Mouse (Mus musculus) frontal cortex, postnatal 10 days (tissue): ENCODE results near the gene Tacc2.
A peak's percentile ranks its signal among the peaks of the same experiment; 100 is the strongest.
"Not testable (repeated sequence)": the region's sequence is repeated elsewhere in the genome, so short reads cannot be mapped to it uniquely, and the experiment has no call there.

Source experiments
- DNase-seq, 2 experiments: peaks; one replicate each; pipeline ENCODE4 v3.0.0; 2022; ENCODE audit warnings: low spot score in 2 of 2, mixed read lengths in 1 of 2

Gene Tacc2

DNA sequence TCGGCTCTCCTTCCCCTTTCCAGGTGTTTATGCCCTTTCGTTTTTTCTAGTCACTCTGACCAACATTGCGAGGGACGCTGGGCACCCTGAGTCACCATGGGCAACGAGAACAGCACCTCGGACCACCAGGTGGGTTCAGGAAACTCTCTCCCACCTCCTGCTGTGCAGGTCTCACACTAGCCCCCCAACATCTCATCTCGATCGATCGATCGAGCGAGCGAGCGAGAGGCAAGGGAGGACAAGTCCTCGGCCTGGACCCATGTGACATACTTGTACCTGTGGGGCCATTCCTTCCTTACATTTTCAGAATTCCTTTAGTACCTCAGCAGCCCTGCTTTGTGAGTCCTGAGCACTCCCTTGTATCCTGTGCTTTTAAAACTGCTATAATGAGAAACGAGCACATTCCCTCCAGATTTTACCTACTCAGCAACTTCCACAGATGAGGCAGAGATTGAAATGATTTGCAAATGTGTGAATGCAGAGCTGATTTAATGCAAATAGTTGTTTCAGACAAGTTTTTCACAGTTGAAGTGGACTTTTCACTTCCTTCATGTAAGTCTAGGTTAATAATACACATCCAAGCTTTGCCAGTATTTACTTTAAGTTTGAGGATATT lies at the start of gene Tacc2:
TSS of gene Tacc2 (plus strand) at position 51 of the 616 bp plus-strand sequence.
- DNase-seq: no peak

DNA sequence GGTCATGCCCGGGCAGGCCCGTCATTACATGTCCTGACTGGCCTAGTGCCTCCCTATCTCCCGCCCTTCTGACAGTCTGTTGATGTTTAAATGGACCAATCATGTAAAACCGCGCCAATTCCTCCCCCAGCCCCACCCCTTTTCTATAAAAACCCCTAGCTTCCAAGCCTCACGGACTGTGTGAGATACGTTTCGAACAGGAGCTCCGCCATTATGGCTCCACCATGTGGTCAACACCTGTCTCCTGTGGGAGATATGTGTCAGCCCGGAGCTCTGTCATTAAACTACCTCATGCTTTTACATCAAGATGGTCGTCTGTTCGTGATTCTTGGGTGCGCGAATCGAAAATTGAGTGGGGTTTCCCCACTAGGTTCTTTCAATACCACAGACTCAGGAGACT lies 46.1 kb upstream of the Tacc2 start:
- not testable (repeated sequence) for DNase-seq

- peak; percentile 59 to 80 for DNase-seq
Observed at GRCm38 (mm10) chr7:130533316-130534260, 43.6 kb upstream of the Tacc2 start.

DNA sequence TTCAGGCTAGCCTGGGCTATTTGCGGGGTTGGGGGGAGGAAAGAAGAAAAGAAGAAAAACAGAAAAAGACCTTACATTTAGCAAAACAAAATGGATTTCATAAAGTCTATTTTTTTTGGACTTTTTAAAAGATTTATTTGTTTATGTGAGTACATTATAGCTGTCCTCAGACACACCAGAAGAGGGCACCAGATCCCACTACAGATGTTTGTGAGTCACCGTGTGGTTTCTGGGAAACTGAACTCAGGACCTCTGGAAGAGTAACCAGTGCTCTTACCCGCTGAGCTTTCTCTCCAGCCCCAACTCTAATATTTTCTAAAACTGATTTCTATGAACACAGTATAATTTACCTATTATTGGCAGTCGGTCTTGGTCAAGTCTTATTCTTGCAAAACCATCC lies 42.1 kb upstream of the Tacc2 start:
- DNase-seq: no peak

GRCm38 (mm10) chr7:130537068-130537467 lies 40.2 kb upstream of the Tacc2 start:
- DNase-seq: no peak

GRCm38 (mm10) chr7:130540176-130540575 lies 37.1 kb upstream of the Tacc2 start:
- DNase-seq: no peak

DNA sequence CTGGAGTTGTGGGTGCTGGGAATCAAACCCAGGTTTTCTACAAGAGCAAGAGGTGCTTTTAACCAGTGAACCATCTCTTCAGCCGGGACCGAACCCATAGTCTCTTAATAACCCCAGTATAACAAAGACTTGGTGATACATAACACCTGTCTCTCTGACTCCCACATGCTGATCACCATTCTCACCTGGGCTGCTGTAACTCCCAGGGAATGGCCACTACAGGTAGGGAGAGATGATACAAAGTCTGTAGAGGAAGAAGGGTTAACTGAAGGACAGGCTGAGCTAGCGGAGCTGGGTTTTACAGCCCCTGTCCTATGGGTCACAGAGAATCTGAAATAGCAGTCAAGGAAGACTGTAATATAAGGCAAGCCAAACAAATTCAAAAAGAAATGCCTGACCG lies 34.1 kb upstream of the Tacc2 start:
- DNase-seq: no peak

GRCm38 (mm10) chr7:130545401-130545800 lies 31.8 kb upstream of the Tacc2 start:
- DNase-seq: no peak

DNA sequence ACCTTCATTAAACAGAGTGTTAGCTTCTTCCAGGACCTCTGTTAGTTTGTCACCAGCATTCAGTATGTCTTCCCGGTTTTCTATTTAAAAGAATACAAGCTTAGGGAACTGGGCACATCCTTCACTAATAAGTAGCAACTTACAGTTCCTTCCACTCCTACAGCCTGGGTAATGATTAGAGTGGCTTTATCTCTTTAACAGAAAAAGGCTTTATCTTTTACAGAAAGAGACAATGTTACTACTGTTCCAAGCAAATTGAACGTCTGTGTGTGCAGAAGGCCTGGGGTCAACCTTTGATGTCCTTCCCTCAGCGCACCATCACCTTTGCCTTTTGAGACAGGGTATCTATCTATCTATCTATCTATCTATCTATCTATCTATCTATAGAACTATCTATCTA lies 31.3 kb upstream of the Tacc2 start:
- no peak for DNase-seq

- no peak for DNase-seq
Observed at GRCm38 (mm10) chr7:130546421-130546790, 30.8 kb upstream of the Tacc2 start.

- peak; percentile 76 to 88 for DNase-seq
Observed at GRCm38 (mm10) chr7:130546791-130547484, 30.3 kb upstream of the Tacc2 start.

DNA sequence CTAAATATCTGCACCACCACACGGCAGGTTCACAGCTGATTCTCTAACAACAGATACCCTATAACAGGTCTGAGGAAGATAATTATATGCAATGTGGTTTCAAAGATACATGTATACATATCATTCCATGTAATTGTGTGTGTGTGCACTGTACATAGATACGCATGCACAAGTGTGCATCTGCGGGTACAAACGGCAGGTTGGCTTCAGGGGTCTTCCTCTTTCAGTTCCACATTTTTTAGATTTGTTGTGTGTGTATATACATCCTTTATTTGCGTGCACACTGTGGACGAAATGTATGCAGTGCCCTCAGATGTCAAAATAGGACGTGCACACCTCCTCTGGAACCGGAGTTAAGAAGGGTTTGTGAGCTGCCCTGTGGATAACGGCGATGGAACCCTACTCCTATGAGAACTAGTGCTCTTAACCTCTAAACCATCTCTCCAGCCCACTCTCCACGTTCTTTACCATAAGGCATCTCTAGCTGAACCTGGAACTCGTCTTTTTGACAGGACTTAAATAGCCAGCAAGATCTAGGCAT lies 29.5 kb upstream of the Tacc2 start:
- DNase-seq: no peak

GRCm38 (mm10) chr7:130552780-130553179 lies 24.5 kb upstream of the Tacc2 start:
- no peak for DNase-seq

DNA sequence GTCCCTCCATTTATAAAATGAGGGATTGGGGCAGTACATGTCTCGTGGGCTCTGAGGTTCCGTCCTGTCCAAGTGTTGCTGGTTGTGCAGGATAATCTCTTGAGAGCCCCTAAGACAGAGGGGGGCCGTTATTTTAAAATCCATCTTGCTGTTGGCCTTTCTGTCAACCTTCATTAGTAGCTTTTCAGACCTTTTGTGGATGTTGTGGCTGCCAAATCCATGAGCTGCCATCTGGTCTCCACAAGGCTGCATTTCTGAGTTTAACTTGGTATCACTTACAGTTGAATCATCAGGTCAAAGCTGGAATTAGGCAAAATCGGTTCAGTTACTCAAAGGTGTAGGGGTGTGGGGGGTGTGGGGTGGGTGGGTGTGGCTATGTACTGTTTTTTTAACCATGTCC lies 23.9 kb upstream of the Tacc2 start:
- DNase-seq: no peak

DNA sequence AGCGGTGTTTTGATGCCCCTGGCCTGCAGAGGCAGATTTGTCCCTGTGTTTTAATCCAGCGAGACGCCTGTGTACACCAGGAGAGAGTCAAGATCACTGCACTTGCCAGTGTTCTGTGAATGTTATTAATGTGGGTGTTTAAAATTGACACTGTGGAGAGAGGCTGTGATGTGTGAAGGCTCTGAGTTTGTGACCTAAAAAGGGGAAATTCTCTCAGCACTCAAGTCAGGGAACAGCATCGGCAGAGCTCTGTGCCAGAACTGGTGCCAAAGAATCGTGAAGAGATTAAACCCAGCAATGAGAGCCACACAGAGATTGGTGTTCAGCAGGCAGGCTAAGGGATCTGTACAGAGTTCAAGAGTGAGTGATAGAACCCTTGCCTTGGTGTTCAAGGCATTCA lies 21.6 kb upstream of the Tacc2 start:
- DNase-seq: no peak

DNA sequence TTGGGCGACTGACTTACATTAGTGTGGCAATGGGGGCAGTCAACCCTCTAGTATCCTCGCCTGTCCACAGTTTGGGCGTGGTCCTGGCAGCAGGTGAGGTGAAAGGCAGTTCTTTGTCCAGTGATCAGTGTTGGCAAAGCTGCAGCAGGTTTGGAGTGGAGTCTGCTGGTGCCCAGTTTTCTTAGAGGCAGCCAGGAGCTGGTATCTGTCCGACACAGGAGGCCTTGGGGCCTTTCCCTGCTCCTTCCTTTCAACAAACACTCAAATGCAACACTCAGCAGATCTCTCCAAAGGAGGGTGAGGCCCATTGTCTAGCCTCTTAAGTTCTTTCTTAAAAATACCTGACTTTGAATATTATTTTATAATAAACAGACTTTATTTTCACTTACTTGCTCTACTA lies 18.6 kb upstream of the Tacc2 start:
- no peak for DNase-seq

DNA sequence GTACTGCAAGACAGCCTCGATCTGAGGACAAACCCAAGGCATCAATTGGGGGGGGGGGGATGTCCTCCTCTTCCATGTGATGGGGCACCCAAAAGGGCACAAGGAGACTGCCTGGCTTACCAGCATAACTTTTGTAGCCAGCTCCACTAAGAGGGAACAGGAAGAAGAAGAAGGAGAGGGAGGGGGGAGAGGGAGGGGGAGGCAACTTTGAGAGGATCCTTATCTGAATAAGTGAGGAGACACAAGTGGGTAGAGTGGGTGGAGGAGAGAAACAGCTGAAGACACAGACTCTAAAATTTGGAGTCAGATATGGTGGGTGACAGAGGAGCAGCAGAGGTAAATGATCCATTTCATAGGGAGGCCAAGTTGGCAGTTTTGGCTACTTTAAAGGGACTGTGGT lies 16.3 kb upstream of the Tacc2 start:
- no peak for DNase-seq

DNA sequence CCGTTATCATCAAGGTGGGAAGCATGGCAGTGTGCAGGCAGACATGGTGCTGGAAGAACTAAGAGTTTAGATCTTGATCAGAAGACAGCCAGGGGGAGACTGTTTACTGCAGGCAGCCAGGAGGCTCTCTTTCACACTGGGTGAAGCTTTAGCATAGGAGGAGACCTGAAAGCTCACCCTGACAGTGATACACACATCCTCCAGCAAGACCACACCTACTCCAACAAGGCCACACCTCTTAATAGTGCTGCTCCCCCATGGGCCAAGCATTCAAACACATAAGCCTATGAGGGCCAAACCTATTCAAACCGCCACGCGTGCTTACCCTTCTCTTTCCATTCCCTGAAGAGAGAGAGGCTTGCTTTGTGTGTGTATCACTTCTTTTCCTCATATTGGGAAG lies 14.0 kb upstream of the Tacc2 start:
- no peak for DNase-seq

DNA sequence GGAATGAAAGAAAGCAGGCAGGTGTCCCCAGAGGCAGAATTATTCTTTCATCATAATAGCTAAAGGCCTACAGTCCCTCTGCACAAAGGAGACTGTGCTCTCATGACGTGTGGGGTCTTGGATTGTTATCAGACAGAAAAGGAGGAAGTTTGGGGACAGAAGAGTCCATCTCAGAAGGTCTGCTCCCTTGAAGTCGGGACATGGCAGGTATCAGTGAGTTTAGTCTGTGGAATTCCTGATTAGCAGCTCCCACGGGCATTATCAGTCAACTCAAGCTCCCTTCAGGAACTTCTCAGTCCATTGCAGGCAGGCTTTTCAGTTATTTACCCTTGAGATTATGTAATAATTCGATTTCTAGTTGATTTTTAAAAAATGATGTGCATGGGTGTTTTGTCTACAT lies 13.4 kb upstream of the Tacc2 start:
- DNase-seq: no peak

- no peak for DNase-seq
Observed at GRCm38 (mm10) chr7:130564596-130564995, 12.6 kb upstream of the Tacc2 start.

DNA sequence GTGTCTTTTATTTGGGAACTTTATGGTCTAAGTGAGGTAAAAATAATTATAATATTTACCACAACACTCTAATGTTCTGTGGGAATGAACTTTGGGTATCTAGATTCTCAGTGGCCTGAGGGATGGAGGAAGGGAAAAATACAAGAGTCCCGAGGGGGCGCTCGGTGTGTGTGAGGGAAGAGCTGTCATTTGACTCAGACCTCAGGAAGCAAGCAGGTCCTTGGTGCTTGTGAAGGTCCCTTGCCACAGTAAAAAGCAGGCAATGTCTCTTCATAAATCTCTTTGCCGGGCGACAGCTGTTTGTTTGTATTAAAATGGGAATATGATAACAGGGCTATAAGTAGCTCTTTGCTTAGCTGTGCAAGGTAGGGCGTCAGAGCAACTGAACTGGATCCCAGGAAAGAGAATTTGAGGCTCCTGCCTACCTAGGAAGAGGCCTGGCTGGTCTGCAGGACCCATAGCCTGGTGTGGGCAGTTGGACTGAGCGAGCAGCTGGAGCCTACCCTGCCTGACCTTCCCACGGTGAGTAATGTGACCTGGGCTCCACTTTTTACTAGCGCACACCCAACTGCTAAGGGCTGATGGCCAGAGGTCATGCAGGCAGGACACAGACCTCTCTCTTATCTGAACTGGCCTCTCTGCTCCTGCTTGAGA lies 8.3 kb upstream of the Tacc2 start:
- DNase-seq: no peak

- DNase-seq: no peak
Observed at GRCm38 (mm10) chr7:130570472-130570871, 6.8 kb upstream of the Tacc2 start.
